Mouse (Mus musculus) kidney, embryonic 15.5 days (tissue): Measurements from ENCODE around the gene Nrxn2. TPM values are rescaled to one million over a fixed set of nuclear protein-coding genes. Genes with fewer than 3 reads are reported as not detected.

ENCODE experiments used
- ATAC-seq: fragments of 200-750 bp; cut with Nextera tagmentation; replicated peaks from 2 replicates; pipeline ENCODE4 v1.8.0; 2017; ENCODE audit warnings: moderate TSS enrichment; ENCODE audit not compliant: low FRiP score
- H3K27ac ChIP-seq: fragments of 300-500 bp; sonication (generic); 2 replicates; pipeline ENCODE4 v1.5.1; 2015; ENCODE audit warnings: mild to moderate bottlenecking, inconsistent platforms
- H3K27me3 ChIP-seq: fragments of 300-500 bp; sonication (generic); 2 replicates; pipeline ENCODE4 v1.6.1; 2015; ENCODE audit warnings: inconsistent platforms
- H3K36me3 ChIP-seq: fragments of 300-500 bp; sonication (generic); 2 replicates; pipeline ENCODE4 v1.6.1; 2015; ENCODE audit warnings: inconsistent platforms
- H3K4me1 ChIP-seq: fragments of 300-500 bp; sonication (generic); 2 replicates; pipeline ENCODE4 v1.6.1; 2015; ENCODE audit warnings: inconsistent platforms
- H3K4me2 ChIP-seq: fragments of 300-500 bp; sonication (generic); 2 replicates; pipeline ENCODE4 v1.6.1; 2015; ENCODE audit warnings: moderate library complexity, mild to moderate bottlenecking, inconsistent platforms
- H3K4me3 ChIP-seq: fragments of 300-500 bp; sonication (generic); replicated peaks from 2 replicates; pipeline ENCODE4 v1.5.1; 2015; ENCODE audit warnings: mild to moderate bottlenecking, inconsistent platforms
- H3K9ac ChIP-seq: fragments of 300-500 bp; sonication (generic); 2 replicates; pipeline ENCODE4 v1.6.1; 2015; ENCODE audit warnings: mild to moderate bottlenecking, inconsistent platforms
- H3K9me3 ChIP-seq: fragments of 300-500 bp; sonication (generic); replicated peaks from 2 replicates; pipeline ENCODE4 v1.6.1; 2016; ENCODE audit warnings: inconsistent platforms
- WGBS: fragments of 180-500 bp; shearing (Covaris S2); methylation state at CpG from one replicate; pipeline ENCODE4 v1.1.7; 2015; ENCODE audit warnings: mixed read lengths; 5-methylcytosine and 5-hydroxymethylcytosine counted together
- polyA plus RNA-seq: library from polyadenylated mRNA; unstranded; fragments of >200 nt; fragmentation: Nextera tagmentation; extraction: Ambion mirVana; gene quantifications from 2 replicates; pipeline ENCODE4 v1.2.1, GENCODE M21; 2015

Gene Nrxn2
- polyA plus RNA-seq, 1 experiment from 2014 or later = 6.3 TPM

- H3K9ac ChIP-seq = no peak overlapping the region
- 18% methylated on average over 12 of the region's 12 CpGs for WGBS
These were observed 73.6 kb downstream of the Nrxn2 start for GRCm38 (mm10) chr19:6492124-6492523.

GRCm38 (mm10) chr19:6493219-6493618 lies 74.7 kb downstream of the Nrxn2 start:
- Histone ChIP-seq H3K9ac (no peak overlapping the region), H3K27ac (no peak overlapping the region), H3K4me1 (peaks cover 19% of the 10 kb centered on the region), H3K4me3 (no peak overlapping the region), H3K36me3 (no peaks in the 10 kb centered on the region), H3K4me2 (no peak overlapping the region), H3K9me3 (no peaks in the 10 kb centered on the region), H3K27me3 (peaks cover 78% of the 10 kb centered on the region)
- WGBS = 77% methylated on average over 7 of the region's 7 CpGs
- no peak for ATAC-seq

More at GRCm38 (mm10) chr19:6492124-6492523, 73.6 kb downstream of the Nrxn2 start:
- Histone ChIP-seq H3K9me3 (no peaks in the 10 kb centered on the region), H3K4me3 (no peak overlapping the region), H3K27ac (no peak overlapping the region), H3K27me3 (peaks cover 72% of the 10 kb centered on the region), H3K36me3 (no peaks in the 10 kb centered on the region), H3K4me2 (0 out of 2 replicates have a peak overlapping the region, but pooled peaks have one; percentile 24), H3K4me1 (peaks cover 10% of the 10 kb centered on the region; the same call in 1 of the 2 replicates)
- ATAC-seq = no peak

GRCm38 (mm10) chr19:6494032-6494431 lies 75.5 kb downstream of the Nrxn2 start:
- Histone ChIP-seq H3K9me3 (no peaks in the 10 kb centered on the region), H3K27ac (no peak overlapping the region), H3K9ac (no peak overlapping the region), H3K4me3 (no peak overlapping the region), H3K36me3 (no peaks in the 10 kb centered on the region), H3K4me2 (no peak overlapping the region), H3K4me1 (peaks cover 22% of the 10 kb centered on the region), H3K27me3 (peaks cover 83% of the 10 kb centered on the region)
- no peak for ATAC-seq
- 81% methylated on average over 6 of the region's 7 CpGs for WGBS

- Histone ChIP-seq H3K4me1 (peaks cover 22% of the 10 kb centered on the region), H3K9me3 (no peaks in the 10 kb centered on the region), H3K27ac (no peak overlapping the region), H3K27me3 (peaks cover 89% of the 10 kb centered on the region), H3K4me3 (no peak overlapping the region), H3K4me2 (no peak overlapping the region), H3K9ac (no peak overlapping the region), H3K36me3 (no peaks in the 10 kb centered on the region)
- WGBS = 69% methylated on average over 18 of the region's 18 CpGs
- ATAC-seq = no peak
These were observed 76.1 kb downstream of the Nrxn2 start for GRCm38 (mm10) chr19:6494504-6495170.

GRCm38 (mm10) chr19:6495714-6496113 lies 77.2 kb downstream of the Nrxn2 start:
- Histone ChIP-seq H3K4me1 (peaks cover 22% of the 10 kb centered on the region), H3K36me3 (no peaks in the 10 kb centered on the region), H3K27me3 (peaks cover 92% of the 10 kb centered on the region), H3K27ac (no peak overlapping the region), H3K4me2 (no peak overlapping the region), H3K4me3 (no peak overlapping the region), H3K9ac (no peak overlapping the region), H3K9me3 (no peaks in the 10 kb centered on the region)
- no peak for ATAC-seq
- WGBS = 39% methylated on average over 8 of the region's 8 CpGs

- H3K4me2 ChIP-seq = peak overlapping the region; percentile 97
These were observed 78.1 kb downstream of the Nrxn2 start for GRCm38 (mm10) chr19:6496462-6497149.

GRCm38 (mm10) chr19:6497150-6497801 lies 78.7 kb downstream of the Nrxn2 start:
- ATAC-seq = peak; percentile 41
- peaks cover 94% of the 10 kb centered on the region for H3K27me3 ChIP-seq
- H3K36me3 ChIP-seq = no peaks in the 10 kb centered on the region
- under 1% methylated on average over 35 of the region's 39 CpGs for WGBS
- peak overlapping the region; percentile 97 for H3K4me2 ChIP-seq
- no peaks in the 10 kb centered on the region for H3K9me3 ChIP-seq
- peak overlapping the region; percentile 58 for H3K4me3 ChIP-seq
- peaks cover 32% of the 10 kb centered on the region for H3K4me1 ChIP-seq
- H3K27ac ChIP-seq = no peak overlapping the region
- H3K9ac ChIP-seq = peak overlapping the region; percentile 60

More at GRCm38 (mm10) chr19:6496462-6497149, 78.1 kb downstream of the Nrxn2 start:
- H3K4me1 ChIP-seq = peaks cover 27% of the 10 kb centered on the region
- H3K4me3 ChIP-seq = peak overlapping the region; percentile 58
- no peaks in the 10 kb centered on the region for H3K36me3 ChIP-seq
- ATAC-seq = no peak
- H3K27ac ChIP-seq = no peak overlapping the region
- no peak overlapping the region for H3K9ac ChIP-seq
- H3K27me3 ChIP-seq = peaks cover 92% of the 10 kb centered on the region
- 8% methylated on average over 6 of the region's 6 CpGs for WGBS
- H3K9me3 ChIP-seq = no peaks in the 10 kb centered on the region

GRCm38 (mm10) chr19:6497803-6498202 lies 79.3 kb downstream of the Nrxn2 start:
- Histone ChIP-seq H3K4me3 (peak overlapping the region; percentile 58), H3K9ac (peak overlapping the region; percentile 60), H3K27ac (no peak overlapping the region), H3K27me3 (peaks cover 92% of the 10 kb centered on the region), H3K4me2 (peak overlapping the region; percentile 97), H3K36me3 (no peaks in the 10 kb centered on the region), H3K4me1 (peaks cover 35% of the 10 kb centered on the region), H3K9me3 (no peaks in the 10 kb centered on the region)
- 0 out of 2 replicates have a peak, but pooled peaks have one; percentile 26 for ATAC-seq
- WGBS = under 1% methylated on average over 35 of the region's 39 CpGs

GRCm38 (mm10) chr19:6498350-6499131 lies 80.0 kb downstream of the Nrxn2 start:
- peak overlapping the region; percentile 97 for H3K4me2 ChIP-seq
- H3K36me3 ChIP-seq = no peaks in the 10 kb centered on the region
- WGBS = 6% methylated on average over 31 of the region's 38 CpGs
- ATAC-seq = no peak
- H3K27me3 ChIP-seq = peaks cover 92% of the 10 kb centered on the region
- H3K27ac ChIP-seq = no peak overlapping the region
- H3K9me3 ChIP-seq = no peaks in the 10 kb centered on the region
- peak overlapping the region; percentile 60 for H3K9ac ChIP-seq
- peak overlapping the region; percentile 58 for H3K4me3 ChIP-seq
- peaks cover 39% of the 10 kb centered on the region for H3K4me1 ChIP-seq

GRCm38 (mm10) chr19:6499860-6500635 lies 81.5 kb downstream of the Nrxn2 start:
- peaks cover 51% of the 10 kb centered on the region for H3K4me1 ChIP-seq
- H3K9ac ChIP-seq = no peak overlapping the region
- H3K9me3 ChIP-seq = no peaks in the 10 kb centered on the region
- peaks cover 94% of the 10 kb centered on the region for H3K27me3 ChIP-seq
- 55% methylated on average over 6 of the region's 6 CpGs for WGBS
- no peak overlapping the region for H3K4me3 ChIP-seq
- H3K27ac ChIP-seq = no peak overlapping the region
- H3K4me2 ChIP-seq = peak overlapping the region; percentile 97; the same call in 1 of the 2 replicates
- H3K36me3 ChIP-seq = no peaks in the 10 kb centered on the region
- no peak for ATAC-seq

- peaks cover 93% of the 10 kb centered on the region for H3K27me3 ChIP-seq
- no peak for ATAC-seq
- H3K36me3 ChIP-seq = no peaks in the 10 kb centered on the region
- no peak overlapping the region for H3K27ac ChIP-seq
- no peaks in the 10 kb centered on the region for H3K9me3 ChIP-seq
- peaks cover 51% of the 10 kb centered on the region for H3K4me1 ChIP-seq
- WGBS = 43% methylated on average over 2 of the region's 2 CpGs
- H3K4me3 ChIP-seq = no peak overlapping the region
- H3K4me2 ChIP-seq = no peak overlapping the region
- H3K9ac ChIP-seq = no peak overlapping the region
These were observed 82.1 kb downstream of the Nrxn2 start for GRCm38 (mm10) chr19:6500636-6501025.
